Mouse (Mus musculus) kidney, postnatal 14 days (tissue): ENCODE results near the gene Ddx54.

ENCODE experiments used
- DNase-seq: peaks from one replicate; pipeline ENCODE4 v3.0.0; 2022; ENCODE audit warnings: mixed read lengths

Ddx54 gene

GRCm38 (mm10) chr5:120612442-120612821 lies at the start of gene Ddx54, which contains the start of gene Rita1:
Gene Ddx54, plus strand, starts transcription at chr5:120612739.
Gene Rita1, minus strand, starts transcription at chr5:120612589.
- peak; percentile 98 for DNase-seq

- peak; percentile 85 for DNase-seq
Observed at GRCm38 (mm10) chr5:120562956-120563913, 49.3 kb upstream of the Ddx54 start.

GRCm38 (mm10) chr5:120563914-120564311 lies 48.6 kb upstream of the Ddx54 start:
- DNase-seq: no peak

GRCm38 (mm10) chr5:120565171-120565905 lies 47.2 kb upstream of the Ddx54 start:
- DNase-seq: no peak

GRCm38 (mm10) chr5:120566101-120566500 lies 46.4 kb upstream of the Ddx54 start:
- peak; percentile 85 for DNase-seq

GRCm38 (mm10) chr5:120566681-120567252 lies 45.8 kb upstream of the Ddx54 start:
- peak; percentile 54 for DNase-seq

- peak; percentile 79 for DNase-seq
Observed at GRCm38 (mm10) chr5:120567253-120567701, 45.3 kb upstream of the Ddx54 start.

GRCm38 (mm10) chr5:120567761-120568211 lies 44.8 kb upstream of the Ddx54 start:
- DNase-seq: no peak

- DNase-seq: no peak
Observed at GRCm38 (mm10) chr5:120568336-120568768, 44.2 kb upstream of the Ddx54 start.

- DNase-seq: no peak
Observed at GRCm38 (mm10) chr5:120568964-120569363, 43.6 kb upstream of the Ddx54 start.

- no peak for DNase-seq
Observed at GRCm38 (mm10) chr5:120569791-120570190, 42.7 kb upstream of the Ddx54 start.

GRCm38 (mm10) chr5:120570289-120570897 lies 42.1 kb upstream of the Ddx54 start:
- DNase-seq: no peak

GRCm38 (mm10) chr5:120571056-120571740 lies 41.3 kb upstream of the Ddx54 start:
- DNase-seq: peak; percentile 76

GRCm38 (mm10) chr5:120574469-120575063 lies 38.0 kb upstream of the Ddx54 start:
- no peak for DNase-seq

- no peak for DNase-seq
Observed at GRCm38 (mm10) chr5:120576781-120577301, 35.7 kb upstream of the Ddx54 start.

GRCm38 (mm10) chr5:120577935-120578441 lies 34.6 kb upstream of the Ddx54 start:
- peak; percentile 68 for DNase-seq

- peak; percentile 80 for DNase-seq
Observed at GRCm38 (mm10) chr5:120578504-120579081, 33.9 kb upstream of the Ddx54 start.

GRCm38 (mm10) chr5:120579211-120579897 lies 33.2 kb upstream of the Ddx54 start:
- peak; percentile 81 for DNase-seq

- no peak for DNase-seq
Observed at GRCm38 (mm10) chr5:120579898-120580626, 32.5 kb upstream of the Ddx54 start.
